Mouse (Mus musculus) liver, adult 2 months (tissue): Measurements from ENCODE around the gene Ssbp4. TPM values are rescaled to one million over a fixed set of nuclear protein-coding genes. Genes with fewer than 3 reads are reported as not detected.
A peak's percentile ranks its signal among the peaks of the same experiment; 100 is the strongest.

Experiments
- DNase-seq: peaks from one replicate; pipeline ENCODE4 v3.0.0-alpha.2; 2011; ENCODE audit warnings: low read depth, low spot score; ENCODE audit errors: extremely low read depth
- H3K27ac ChIP-seq: fragments of 200-500 bp; replicated peaks from 2 replicates; pipeline ENCODE4 v1.5.1; 2012; ENCODE audit warnings: low read depth, mild to moderate bottlenecking, control low read depth, inconsistent platforms, low read length; ENCODE audit not compliant: insufficient read depth
- H3K27me3 ChIP-seq: fragments of 200-500 bp; 2 replicates; pipeline ENCODE4 v1.6.1; 2012; ENCODE audit warnings: mild to moderate bottlenecking, moderate library complexity, low read length, inconsistent platforms; ENCODE audit not compliant: control insufficient read depth, insufficient read depth
- H3K36me3 ChIP-seq: fragments of 200-500 bp; 2 replicates; pipeline ENCODE4 v1.6.1; 2012; ENCODE audit warnings: low read length, inconsistent platforms; ENCODE audit not compliant: control insufficient read depth, insufficient read depth
- H3K4me1 ChIP-seq: fragments of 200-500 bp; 2 replicates; pipeline ENCODE4 v1.6.1; 2011; ENCODE audit warnings: low read length; ENCODE audit not compliant: control insufficient read depth, insufficient read depth
- H3K4me3 ChIP-seq: fragments of 200-500 bp; 2 replicates; pipeline ENCODE4 v1.5.1; 2011; ENCODE audit warnings: low read depth, mild to moderate bottlenecking, control low read depth, low read length, moderate library complexity; ENCODE audit not compliant: insufficient read depth
- H3K79me2 ChIP-seq: fragments of 200-500 bp; 2 replicates; pipeline ENCODE4 v1.6.1; 2012; ENCODE audit warnings: inconsistent platforms, mild to moderate bottlenecking, low read length, moderate library complexity; ENCODE audit not compliant: control insufficient read depth, insufficient read depth
- H3K9ac ChIP-seq: fragments of 200-500 bp; 2 replicates; pipeline ENCODE4 v1.6.1; 2012; ENCODE audit warnings: low read depth, mild to moderate bottlenecking, control low read depth, inconsistent platforms, low read length
- CTCF ChIP-seq: fragments of 200-500 bp; IDR thresholded peaks from 2 replicates; pipeline ENCODE4 v1.5.1; 2011; ENCODE audit warnings: low read depth, low read length, control low read depth
- POLR2A ChIP-seq: fragments of 200-500 bp; IDR thresholded peaks from 2 replicates; pipeline ENCODE4 v1.6.1; 2011; ENCODE audit warnings: low read length, control low read depth; ENCODE audit not compliant: insufficient read depth; ENCODE audit errors: extremely low read depth
- WGBS: fragments of 180-500 bp; shearing (Covaris S2); methylation state at CpG from one replicate; pipeline ENCODE4 v1.1.7; 2018; 5-methylcytosine and 5-hydroxymethylcytosine counted together
- polyA plus RNA-seq: library from polyadenylated mRNA; depleted of rRNA; stranded (reverse); fragments of >200 nt; gene quantifications from 2 replicates; pipeline ENCODE4 v1.2.3, GENCODE M21; 2012
- total RNA-seq: library from RNA; depleted of rRNA; stranded (reverse); fragments of >200 nt; gene quantifications from 2 replicates; pipeline ENCODE4 v1.2.3, GENCODE M21; 2014

The Ssbp4 gene
- total and polyA plus RNA-seq, 2 experiments: 2.3 to 16.4 TPM

DNA sequence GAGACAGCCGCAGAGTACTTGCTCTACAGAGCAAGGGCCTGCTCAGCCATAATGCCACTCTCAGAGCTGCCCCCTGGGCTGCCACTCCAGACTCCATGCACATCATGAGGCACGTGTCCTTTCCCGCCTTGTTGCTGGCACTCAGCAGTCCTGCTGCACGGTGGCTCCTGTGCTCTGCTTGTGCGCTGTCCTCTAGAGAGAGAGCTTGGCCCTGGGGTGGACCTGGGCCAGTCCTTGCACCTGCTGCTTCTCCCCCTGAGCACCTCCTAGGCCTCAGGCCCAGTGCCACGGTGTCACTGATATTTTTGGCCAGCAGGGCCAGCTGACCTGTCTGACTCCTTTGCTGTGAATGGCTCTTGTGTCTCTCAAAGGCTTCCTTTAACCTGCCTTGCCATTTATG is 37.7 kb downstream of the Ssbp4 start:
- Histone ChIP-seq H3K4me3 (no peak overlapping the region), H3K9ac (no peak overlapping the region), H3K27me3 (no peaks in the 10 kb centered on the region), H3K27ac (no peak overlapping the region), H3K4me1 (peaks cover 17% of the 10 kb centered on the region), H3K79me2 (peaks cover 48% of the 10 kb centered on the region), H3K36me3 (peaks cover 3% of the 10 kb centered on the region; the same call in 1 of the 2 replicates)
- WGBS: 53% methylated on average over 6 of the region's 6 CpGs
- TF ChIP-seq POLR2A (no peak), CTCF (no peak)
- DNase-seq: no peak

DNA sequence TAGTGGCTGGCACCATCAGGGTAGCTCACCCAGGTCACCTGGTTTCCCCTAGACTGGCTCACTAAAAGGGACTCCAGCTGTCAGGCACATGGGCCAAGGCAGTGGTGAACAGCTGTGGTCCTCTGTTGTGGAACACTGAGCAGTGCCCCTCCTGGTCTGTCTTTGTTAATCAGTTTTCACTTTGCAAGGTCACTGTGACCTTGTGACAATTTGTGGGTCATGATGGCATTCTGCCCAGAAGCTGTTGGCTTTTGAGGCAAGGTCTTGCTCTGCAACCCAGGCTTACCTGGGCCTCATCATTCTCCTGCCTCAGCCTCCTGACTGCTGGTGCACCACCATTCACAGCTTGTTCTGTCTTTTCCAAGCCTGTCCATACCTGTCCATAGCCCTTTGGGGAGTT is 38.3 kb downstream of the Ssbp4 start:
- Histone ChIP-seq H3K27me3 (no peaks in the 10 kb centered on the region), H3K4me3 (no peak overlapping the region), H3K27ac (no peak overlapping the region), H3K4me1 (peaks cover 22% of the 10 kb centered on the region), H3K9ac (no peak overlapping the region), H3K79me2 (peaks cover 52% of the 10 kb centered on the region), H3K36me3 (peaks cover 3% of the 10 kb centered on the region; the same call in 1 of the 2 replicates)
- TF ChIP-seq POLR2A (no peak), CTCF (no peak)
- no peak for DNase-seq

DNA sequence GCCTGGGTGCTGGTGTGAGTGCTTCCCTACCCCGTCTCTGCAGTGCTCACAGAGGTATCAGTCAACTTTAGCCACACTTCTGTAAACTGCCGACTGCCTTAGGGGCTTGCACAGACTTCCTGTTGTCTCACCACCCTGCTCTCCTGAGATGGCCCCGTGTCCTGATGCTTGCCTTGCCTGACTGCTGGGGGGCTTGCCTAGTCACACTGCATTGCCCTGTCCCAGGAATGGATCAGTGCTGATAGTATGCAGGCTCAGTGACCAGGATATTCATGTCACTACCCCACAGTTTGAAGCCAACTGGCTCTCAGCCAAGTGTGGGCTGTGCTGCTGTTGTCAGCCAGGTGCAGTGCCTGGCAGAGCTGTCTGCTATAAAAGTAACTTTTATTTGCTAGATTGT is 43.1 kb downstream of the Ssbp4 start:
- WGBS: 20% methylated on average over 3 of the region's 3 CpGs
- H3K27me3 ChIP-seq: no peaks in the 10 kb centered on the region

DNA sequence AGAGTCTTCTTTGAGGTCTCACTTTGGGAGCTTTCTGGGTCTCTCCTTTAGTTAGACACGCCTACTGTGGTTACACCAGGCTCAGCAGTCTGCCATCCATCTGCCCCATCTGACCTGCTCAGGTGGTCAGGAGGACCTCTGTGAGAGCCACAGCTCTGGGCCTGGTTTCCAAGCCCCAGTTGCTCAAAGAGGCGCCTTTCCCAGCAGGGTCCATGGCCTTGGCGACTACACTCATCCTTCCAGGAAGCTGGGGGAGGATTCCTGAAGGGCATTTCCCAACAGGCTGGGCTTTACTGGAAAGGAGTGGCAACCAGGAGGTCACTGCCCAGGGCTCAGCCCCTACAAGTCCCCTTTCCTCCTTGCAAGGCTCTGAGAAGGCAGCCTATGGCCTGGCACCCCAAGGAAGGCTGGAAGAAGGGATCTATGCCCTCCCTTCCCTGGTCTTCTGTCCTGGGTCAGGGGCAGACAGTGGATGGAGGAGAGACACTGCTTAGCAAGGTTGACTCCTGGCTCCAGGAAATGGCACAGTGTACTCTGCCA is 43.9 kb downstream of the Ssbp4 start:
- TF ChIP-seq CTCF (no peak), POLR2A (no peak)
- Histone ChIP-seq H3K79me2 (peaks cover 43% of the 10 kb centered on the region), H3K4me3 (no peak overlapping the region), H3K4me1 (peaks cover 61% of the 10 kb centered on the region), H3K27ac (peak overlapping the region; percentile 72), H3K36me3 (no peaks in the 10 kb centered on the region), H3K27me3 (no peaks in the 10 kb centered on the region), H3K9ac (no peak overlapping the region)
- no peak for DNase-seq
- 39% methylated on average over 3 of the region's 3 CpGs for WGBS

More for the DNA sequence above, 43.1 kb downstream of the Ssbp4 start:
- no peaks in the 10 kb centered on the region for H3K36me3 ChIP-seq
- no peak overlapping the region for H3K4me3 ChIP-seq
- peak overlapping the region; percentile 72; the same call in 1 of the 2 replicates for H3K27ac ChIP-seq
- peak; percentile 83 for DNase-seq
- TF ChIP-seq CTCF: no peak
- no peak for TF ChIP-seq POLR2A
- peaks cover 47% of the 10 kb centered on the region for H3K79me2 ChIP-seq
- H3K4me1 ChIP-seq: peaks cover 61% of the 10 kb centered on the region
- 0 out of 2 replicates have a peak overlapping the region, but pooled peaks have one; percentile 0 for H3K9ac ChIP-seq

DNA sequence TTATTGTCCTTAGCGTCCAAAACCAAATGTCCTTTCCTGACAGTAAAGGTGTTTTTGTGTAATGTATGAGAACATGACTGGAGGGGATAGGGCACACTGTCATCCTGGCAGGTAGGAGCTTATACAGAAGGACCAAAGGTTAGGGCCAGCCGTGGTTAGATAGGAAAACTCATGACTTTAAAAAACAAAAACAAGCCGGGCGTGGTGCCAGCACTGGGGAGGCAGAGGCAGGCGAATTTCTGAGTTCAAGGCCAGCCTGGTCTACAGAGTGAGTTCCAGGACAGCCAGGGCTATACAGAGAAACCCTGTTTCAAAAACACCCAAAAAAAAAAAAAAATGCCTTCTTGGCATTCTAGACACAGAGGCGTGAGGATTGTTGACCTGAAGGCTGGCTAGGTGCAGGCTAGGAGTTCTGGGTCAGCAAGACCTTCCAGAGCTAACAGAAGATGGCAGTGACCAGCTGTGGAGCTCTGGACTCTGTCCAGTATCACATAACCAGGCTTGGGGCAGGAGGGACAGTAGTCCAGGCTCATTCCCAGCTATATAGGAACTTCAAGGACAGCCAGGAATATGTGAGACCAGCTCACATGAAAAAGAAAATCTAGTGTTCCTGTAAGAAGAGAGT is 44.8 kb downstream of the Ssbp4 start:
- WGBS: 27% methylated on average over 6 of the region's 6 CpGs

DNA sequence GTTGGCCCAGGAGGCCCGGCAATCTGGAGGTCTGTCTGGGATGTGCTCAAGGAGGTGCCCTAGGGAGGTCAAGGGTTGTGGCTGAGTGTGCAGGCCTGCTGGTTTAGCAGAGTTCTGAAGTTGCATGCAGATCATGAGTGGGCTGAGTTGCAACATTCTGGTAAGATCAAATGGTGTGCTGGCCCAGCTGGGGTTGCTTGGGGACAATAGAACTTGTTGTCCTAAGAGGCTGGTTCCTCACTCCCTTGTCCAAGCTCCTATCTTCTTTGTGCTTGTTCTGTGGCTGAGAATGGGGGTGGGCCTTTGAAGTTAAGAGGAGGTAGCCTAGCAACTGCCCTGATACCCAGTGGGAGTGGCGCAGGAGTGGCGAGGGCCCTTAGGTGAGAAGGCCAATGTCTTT is 45.9 kb downstream of the Ssbp4 start:
- H3K4me1 ChIP-seq: peaks cover 72% of the 10 kb centered on the region
- H3K79me2 ChIP-seq: peaks cover 50% of the 10 kb centered on the region
- TF ChIP-seq POLR2A (no peak), CTCF (no peak)
- no peaks in the 10 kb centered on the region for H3K27me3 ChIP-seq
- 74% methylated on average over 3 of the region's 3 CpGs for WGBS
- no peaks in the 10 kb centered on the region for H3K36me3 ChIP-seq
- peak; percentile 72 for DNase-seq
- H3K27ac ChIP-seq: peak overlapping the region; percentile 72
- H3K9ac ChIP-seq: no peak overlapping the region
- no peak overlapping the region for H3K4me3 ChIP-seq

More for the DNA sequence above, 44.8 kb downstream of the Ssbp4 start:
- no peak overlapping the region for H3K9ac ChIP-seq
- H3K27me3 ChIP-seq: no peaks in the 10 kb centered on the region
- H3K79me2 ChIP-seq: peaks cover 40% of the 10 kb centered on the region
- peak overlapping the region; percentile 72 for H3K27ac ChIP-seq
- H3K4me1 ChIP-seq: peaks cover 62% of the 10 kb centered on the region
- TF ChIP-seq CTCF (no peak), POLR2A (no peak)
- no peaks in the 10 kb centered on the region for H3K36me3 ChIP-seq
- peak; percentile 84 for DNase-seq
- no peak overlapping the region for H3K4me3 ChIP-seq
